In the genomic region with DNA sequence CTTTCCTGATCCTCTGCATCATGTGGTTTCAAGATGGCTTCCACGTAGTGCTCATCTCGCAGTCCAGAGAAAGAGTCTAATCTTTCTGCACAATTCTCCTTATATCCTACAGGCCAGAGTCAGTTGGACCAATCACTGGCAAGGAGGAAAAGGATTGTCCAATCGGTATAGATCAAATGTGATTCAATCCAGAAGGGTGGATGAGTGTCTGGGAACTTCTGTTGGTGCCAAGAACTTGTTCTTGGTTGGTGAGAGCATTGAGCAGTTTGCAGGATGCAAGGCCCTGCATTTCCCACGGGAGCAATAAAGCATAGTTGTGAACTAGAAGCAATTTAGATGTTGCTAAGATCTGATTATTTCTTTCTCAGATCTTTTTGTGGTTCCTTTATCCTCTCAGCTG, we compare ENCODE assay signal across 23 mouse cellular contexts. TPM values are rescaled to one million over a fixed set of nuclear protein-coding genes. Genes with fewer than 3 reads are reported as not detected.
DNase-seq lines count a peak whose midpoint lies in the region; ATAC-seq and TF ChIP-seq lines count a peak whose summit lies in the region.
"Had no signal": no experiment of that assay in that cellular context is flagged by ENCODE, and none has a peak within 500 bp of the region (broad histone marks: within the 10 kb centered on the region; RNA-seq: fewer than 3 reads in every experiment).

No protein-coding gene starts in this region.

- no peaks in the 10 kb centered on the region for H3K27me3 ChIP-seq in stomach, postnatal 0 days (ENCODE audit: control insufficient read depth, insufficient read depth, low read length)

- H3K9ac ChIP-seq in stomach, postnatal 0 days (ENCODE audit: low read length), result no peak overlapping the region
- H3K9ac ChIP-seq: forebrain, embryonic 13.5 days; hindbrain, embryonic 13.5 days; intestine, embryonic 15.5 days had no signal

- 83% methylated on average over 4 of the region's 4 CpGs for WGBS in stomach, postnatal 0 days

- H3K4me3 ChIP-seq in gastrocnemius, adult 2 months, result no peak overlapping the region
- no peak overlapping the region for H3K4me3 ChIP-seq in stomach, postnatal 0 days (ENCODE audit: low read depth, low read length)
- H3K4me3 ChIP-seq: forebrain, embryonic 10.5 days; forebrain, embryonic 13.5 days; hindbrain, embryonic 10.5 days; hindbrain, embryonic 13.5 days; intestine, embryonic 15.5 days had no signal

- H3K9me3 ChIP-seq in stomach, postnatal 0 days (ENCODE audit: control insufficient read depth, low read length), result no peaks in the 10 kb centered on the region
- H3K9me3 ChIP-seq: forebrain, embryonic 13.5 days; hindbrain, embryonic 13.5 days; intestine, embryonic 15.5 days had no signal

- TF ChIP-seq EP300 in stomach, postnatal 0 days (optimal IDR thresholded peaks at IDR 0.05), result no peak

- H3K4me1 ChIP-seq in stomach, postnatal 0 days (replicated peaks; ENCODE audit: control insufficient read depth, insufficient read depth), result no peaks in the 10 kb centered on the region

- no peak for DNase-seq in gastrocnemius, adult 2 months
- no peak for DNase-seq in gastrocnemius, postnatal 25 days
- peak; percentile 72 for DNase-seq in 3T3-L1 (ENCODE audit: low read depth, low spot score)
- DNase-seq in adipocyte (ENCODE audit: low spot score), result peak; percentile 71
- DNase-seq in stomach, postnatal 0 days (ENCODE audit: low spot score), result no peak
- no peak for DNase-seq in heart, postnatal 25 days (ENCODE audit: low spot score)
- DNase-seq in embryo, embryonic 10.5 days (ENCODE audit: low spot score), result no peak
- DNase-seq: adrenal gland, adult 8-10 months; adrenal gland, postnatal 25 days; cerebellum, adult 11-12 months; cerebellum, adult 8-10 months; cerebellum, postnatal 10 days; cerebellum, postnatal 36 days; heart, adult 11 months; heart, postnatal 36 days had no signal

- intact Hi-C loops in gastrocnemius, adult 2 months (cut with DNase I), result no loop called here
- intact Hi-C loops in heart, postnatal 25 days (cut with DNase I), result no loop called here

- no peak for ATAC-seq in stomach, postnatal 0 days (ENCODE audit: low FRiP score, low TSS enrichment)
- ATAC-seq: forebrain, embryonic 13.5 days; forebrain, embryonic 16.5 days; hindbrain, embryonic 16.5 days; intestine, embryonic 15.5 days had no signal

- TF ChIP-seq CTCF in gastrocnemius, adult 2 months (IDR thresholded peaks at IDR 0.05), result no peak
- no peak for TF ChIP-seq CTCF in stomach, postnatal 0 days (IDR thresholded peaks at IDR 0.05; ENCODE audit: low read depth)

- peak overlapping the region; percentile 40; the same call in 1 of the 2 replicates for H3K27ac ChIP-seq in gastrocnemius, adult 2 months
- no peak overlapping the region for H3K27ac ChIP-seq in stomach, postnatal 0 days (replicated peaks)
- H3K27ac ChIP-seq: forebrain, embryonic 10.5 days; forebrain, embryonic 13.5 days; hindbrain, embryonic 10.5 days; hindbrain, embryonic 13.5 days; intestine, embryonic 15.5 days had no signal

- H3K4me2 ChIP-seq in stomach, postnatal 0 days (replicated peaks; ENCODE audit: low read depth), result no peak overlapping the region
- H3K4me2 ChIP-seq: forebrain, embryonic 13.5 days; heart, embryonic 11.5 days; hindbrain, embryonic 13.5 days; intestine, embryonic 15.5 days had no signal

- H3K36me3 ChIP-seq in stomach, postnatal 0 days (ENCODE audit: control insufficient read depth, insufficient read depth, low read length), result no peaks in the 10 kb centered on the region
- H3K36me3 ChIP-seq: forebrain, embryonic 10.5 days; hindbrain, embryonic 10.5 days; hindbrain, embryonic 13.5 days; intestine, embryonic 15.5 days had no signal

RNA-seq across cellular contexts. Expression of a gene that starts 4.3 kb away (rescaled TPM):
- total RNA-seq in gastrocnemius, adult 2 months (2021), result under 1 TPM; 0.26 to 0.95 TPM
- under 1 TPM; 0.49 to 0.94 TPM for total RNA-seq in gastrocnemius, postnatal 25 days (2021)
- 4.2 and 4.3 TPM in 2 replicates for polyA plus RNA-seq in stomach, postnatal 0 days (2015; fragmentation: Nextera tagmentation; extraction: Ambion mirVana)
- 1 to 10 TPM in 1 of 2 experiments, under 1 TPM in 1; 0.87 to 1.1 TPM for total RNA-seq in heart, postnatal 25 days (2021)

RNA-seq across cellular contexts. Expression of a gene that starts 36.7 kb away (rescaled TPM):
- 10 to 100 TPM; 33.5 to 40.6 TPM for total RNA-seq in gastrocnemius, adult 2 months (2021)
- 10 to 100 TPM; 26.7 to 29.2 TPM for total RNA-seq in gastrocnemius, postnatal 25 days (2021)
- 23.4 and 25.1 TPM in 2 replicates for polyA plus RNA-seq in stomach, postnatal 0 days (2015; fragmentation: Nextera tagmentation; extraction: Ambion mirVana)
- total RNA-seq in heart, postnatal 25 days (2021), result 10 to 100 TPM; 11.7 to 12.0 TPM

RNA-seq across cellular contexts. Expression of a gene that starts 36.8 kb away (rescaled TPM):
- 10 to 100 TPM; 37.4 to 50.1 TPM for total RNA-seq in gastrocnemius, adult 2 months (2021)
- total RNA-seq in gastrocnemius, postnatal 25 days (2021), result 10 to 100 TPM; 28.5 to 39.9 TPM
- 12.2 and 12.7 TPM in 2 replicates for polyA plus RNA-seq in stomach, postnatal 0 days (2015; fragmentation: Nextera tagmentation; extraction: Ambion mirVana)
- total RNA-seq in heart, postnatal 25 days (2021), result 10 to 100 TPM; 36.0 to 40.8 TPM

Comparison
In these comparisons a context has a peak if more than half of its experiments do, and no peak if none do; other contexts are left out.
1. DNase-seq: peak in 3T3-L1 (single experiment) and adipocyte (single experiment); none in gastrocnemius, adult 2 months (single experiment), gastrocnemius, postnatal 25 days (single experiment), stomach, postnatal 0 days (single experiment), heart, postnatal 25 days (single experiment) and embryo, embryonic 10.5 days (single experiment).